In genomic region chr10:23812852-23813766, GRCm38 (mm10) we compare ENCODE assay signal across 13 mouse cellular contexts. TPM values are rescaled to one million over a fixed set of nuclear protein-coding genes. Genes with fewer than 3 reads are reported as not detected.
DNase-seq lines count a peak whose midpoint lies in the region; ATAC-seq and TF ChIP-seq lines count a peak whose summit lies in the region.
"Had no signal": no experiment of that assay in that cellular context is flagged by ENCODE, and none has a peak within 500 bp of the region (broad histone marks: within the 10 kb centered on the region; RNA-seq: fewer than 3 reads in every experiment).

No protein-coding gene starts in this region.

- no peak for TF ChIP-seq RAD21 in CH12.LX (IDR thresholded peaks at IDR 0.05; ENCODE audit: low read depth, low read length)

- 60% methylated on average over 11 of the region's 11 CpGs for WGBS in lung, postnatal 0 days
- WGBS in forebrain, embryonic 15.5 days: 34% methylated on average over 11 of the region's 11 CpGs
- 71% methylated on average over 11 of the region's 11 CpGs for WGBS in kidney, embryonic 15.5 days

- no peaks in the 10 kb centered on the region for H3K79me2 ChIP-seq in CH12.LX (replicated peaks; ENCODE audit: control insufficient read depth, extremely low read depth, insufficient read depth, poor library complexity, severe bottlenecking)

- H3K9me3 ChIP-seq in lung, postnatal 0 days (ENCODE audit: low read length): no peaks in the 10 kb centered on the region
- no peaks in the 10 kb centered on the region for H3K9me3 ChIP-seq in CH12.LX (replicated peaks; ENCODE audit: low read length)
- no peaks in the 10 kb centered on the region for H3K9me3 ChIP-seq in forebrain, embryonic 15.5 days
- H3K9me3 ChIP-seq in kidney, embryonic 15.5 days (replicated peaks): no peaks in the 10 kb centered on the region
- H3K9me3 ChIP-seq: embryonic facial prominence, embryonic 12.5 days; limb, embryonic 12.5 days had no signal

- no peak for TF ChIP-seq POLR2A in CH12.LX (IDR thresholded peaks at IDR 0.05; ENCODE audit: low read depth, low read length)

- TF ChIP-seq EP300 in lung, postnatal 0 days (IDR thresholded peaks at IDR 0.05): no peak
- TF ChIP-seq EP300 in CH12.LX (IDR thresholded peaks at IDR 0.05; ENCODE audit: low read length): no peak

- no peak for TF ChIP-seq CTCF in lung, postnatal 0 days (IDR thresholded peaks at IDR 0.05)
- TF ChIP-seq CTCF in CH12.LX (conservative IDR thresholded peaks at IDR 0.05 in 1 of 2, IDR thresholded peaks at IDR 0.05 in 1 of 2; ENCODE audit: low read depth in 2 of 2, low read length in 2 of 2): no peak

- in situ Hi-C loops in CH12.LX (cut with MboI; ENCODE audit: low pct_ligation_motif_present, low pct_unique_long_range_greater_than_20kb, low sequenced_read_pairs): loop anchor here (25.0 kb wide), 2 partner anchors 324 to 474 kb away; partner anchors contain the start of gene Stx7

- 0 out of 2 replicates have a peak, but pooled peaks cover 2% of the 10 kb centered on the region for H3K36me3 ChIP-seq in lung, postnatal 0 days (ENCODE audit: insufficient read depth, low read length)
- no peaks in the 10 kb centered on the region for H3K36me3 ChIP-seq in CH12.LX (replicated peaks in 1 of 2; ENCODE audit: control insufficient read depth in 1 of 2, insufficient read depth in 1 of 2, low read length in 1 of 2)
- peaks cover 11% of the 10 kb centered on the region; the same call in 1 of the 2 replicates for H3K36me3 ChIP-seq in forebrain, embryonic 15.5 days
- peaks cover 27% of the 10 kb centered on the region for H3K36me3 ChIP-seq in kidney, embryonic 15.5 days

- dilution Hi-C loops in CH12.LX (cut with MboI; ENCODE audit: extremely low pct_ligation_motif_present, extremely low pct_unique_long_range_greater_than_20kb, low sequenced_read_pairs): no loop called here

- H3K4me2 ChIP-seq in lung, postnatal 0 days (replicated peaks; ENCODE audit: low read depth, low read length): no peak overlapping the region
- peak overlapping the region; percentile 75; the same call in 1 of the 2 replicates for H3K4me2 ChIP-seq in CH12.LX (ENCODE audit: insufficient read depth, low read depth, poor library complexity, severe bottlenecking)
- H3K4me2 ChIP-seq in forebrain, embryonic 15.5 days (replicated peaks): no peak overlapping the region
- H3K4me2 ChIP-seq in kidney, embryonic 15.5 days: no peak overlapping the region
- H3K4me2 ChIP-seq: embryonic facial prominence, embryonic 12.5 days; limb, embryonic 12.5 days had no signal

- H3K27me3 ChIP-seq in lung, postnatal 0 days (replicated peaks; ENCODE audit: insufficient read depth, low read length): no peaks in the 10 kb centered on the region
- no peaks in the 10 kb centered on the region for H3K27me3 ChIP-seq in CH12.LX (replicated peaks)
- no peaks in the 10 kb centered on the region for H3K27me3 ChIP-seq in forebrain, embryonic 15.5 days
- no peaks in the 10 kb centered on the region for H3K27me3 ChIP-seq in kidney, embryonic 15.5 days
- H3K27me3 ChIP-seq: embryonic facial prominence, embryonic 12.5 days; limb, embryonic 12.5 days had no signal

- no peak overlapping the region for H3K4me3 ChIP-seq in lung, postnatal 0 days (ENCODE audit: low read depth, low read length)
- no peak overlapping the region for H3K4me3 ChIP-seq in CH12.LX (replicated peaks in 1 of 3; ENCODE audit: low read depth in 2 of 3, low read length in 2 of 3, poor library complexity in 1 of 3)
- H3K4me3 ChIP-seq in forebrain, embryonic 15.5 days: no peak overlapping the region
- H3K4me3 ChIP-seq in kidney, embryonic 15.5 days (replicated peaks): no peak overlapping the region
- H3K4me3 ChIP-seq: embryonic facial prominence, embryonic 12.5 days; limb, embryonic 12.5 days had no signal

- no peak overlapping the region for H3K27ac ChIP-seq in lung, postnatal 0 days (ENCODE audit: low read length)
- H3K27ac ChIP-seq in CH12.LX (ENCODE audit: insufficient read depth, low read depth): no peak overlapping the region
- no peak overlapping the region for H3K27ac ChIP-seq in forebrain, embryonic 15.5 days (replicated peaks)
- no peak overlapping the region for H3K27ac ChIP-seq in kidney, embryonic 15.5 days
- H3K27ac ChIP-seq: embryonic facial prominence, embryonic 12.5 days; limb, embryonic 12.5 days; liver, embryonic 14.5 days had no signal

- DNase-seq in lung, postnatal 0 days (ENCODE audit: low spot score): peak; percentile 46
- DNase-seq in lung, postnatal 4 days: no peak
- peak; percentile 45 for DNase-seq in CH12.LX (ENCODE audit: extremely low read depth)
- DNase-seq in R1 (ENCODE audit: low read depth, low spot score): peak; percentile 100
- no peak for DNase-seq in spleen, postnatal 36 days (ENCODE audit: low spot score in 2 of 2)
- DNase-seq: heart, adult 11 months had no signal

- no peaks in the 10 kb centered on the region for H3K4me1 ChIP-seq in lung, postnatal 0 days (ENCODE audit: insufficient read depth, low read depth, low read length)
- H3K4me1 ChIP-seq in CH12.LX (ENCODE audit: control insufficient read depth in 1 of 2, insufficient read depth in 2 of 2): peaks cover 5 to 11% of the 10 kb centered on the region in 2 experiments; a peak in 2 of 4 replicates
- no peaks in the 10 kb centered on the region; the same call in 1 of the 2 replicates for H3K4me1 ChIP-seq in forebrain, embryonic 15.5 days
- no peaks in the 10 kb centered on the region for H3K4me1 ChIP-seq in kidney, embryonic 15.5 days
- H3K4me1 ChIP-seq: embryonic facial prominence, embryonic 12.5 days; limb, embryonic 12.5 days had no signal

- peak; percentile 49 for ATAC-seq in lung, postnatal 0 days
- ATAC-seq in forebrain, embryonic 15.5 days (replicated peaks): peak; percentile 57
- no peak for ATAC-seq in kidney, embryonic 15.5 days (replicated peaks; ENCODE audit: low FRiP score)
- no peak for ATAC-seq in megakaryocyte, adult 5-6 weeks (ENCODE audit: poor library complexity, severe bottlenecking)

- H3K9ac ChIP-seq in lung, postnatal 0 days (replicated peaks; ENCODE audit: low read depth): no peak overlapping the region
- no peak overlapping the region for H3K9ac ChIP-seq in CH12.LX (ENCODE audit: insufficient read depth, low read depth)
- no peak overlapping the region for H3K9ac ChIP-seq in forebrain, embryonic 15.5 days (replicated peaks)
- no peak overlapping the region for H3K9ac ChIP-seq in kidney, embryonic 15.5 days
- H3K9ac ChIP-seq: embryonic facial prominence, embryonic 12.5 days; limb, embryonic 12.5 days; liver, embryonic 14.5 days had no signal

TF ChIP-seq in CH12.LX, 34 proteins besides CTCF, POLR2A, EP300 and RAD21:
- TF ChIP-seq ETS1 (conservative IDR thresholded peaks at IDR 0.05; ENCODE audit: low read depth, low read length) (no peak), ELF1 (IDR thresholded peaks at IDR 0.05; ENCODE audit: low read depth, low read length) (no peak), NRF1 (IDR thresholded peaks at IDR 0.05; ENCODE audit: low read depth, low read length) (no peak), ZNF384 (IDR thresholded peaks at IDR 0.05; ENCODE audit: low read depth, low read length) (no peak), MAX (IDR thresholded peaks at IDR 0.05; ENCODE audit: low read length) (no peak), JUN (IDR thresholded peaks at IDR 0.05; ENCODE audit: insufficient read depth, low read depth, low read length) (no peak)
TF ChIP-seq in CH12.LX: peak in this region for 0.

RNA-seq across cellular contexts. Expression of gene Slc18b1, which starts 16.3 kb away (rescaled TPM):
- 8.3 and 9.9 TPM in 2 replicates for polyA plus RNA-seq in lung, postnatal 0 days (2015; fragmentation: Nextera tagmentation; extraction: Ambion mirVana)
- not detected in 2 replicates for total RNA-seq in CH12.LX (2012; rRNA removed)
- not detected in 2 replicates for total RNA-seq in CH12.LX (2014; rRNA removed)
- 0.18 TPM in 1 of 2 replicates, not detected in the other for polyA plus RNA-seq in CH12.LX (2012; ENCODE audit: insufficient read length, low read depth)
- 15.8 and 16.5 TPM in 2 replicates for polyA plus RNA-seq in forebrain, embryonic 15.5 days (2015; fragmentation: Nextera tagmentation; extraction: Ambion mirVana)
- polyA plus RNA-seq in kidney, embryonic 15.5 days (2015; fragmentation: Nextera tagmentation; extraction: Ambion mirVana): 18.2 and 19.1 TPM in 2 replicates
- total RNA-seq in megakaryocyte, adult 5-6 weeks (2015): 0.18 and 0.34 TPM in 2 replicates
- 0.37 TPM in 1 of 2 replicates, not detected in the other for total RNA-seq in megakaryocyte, adult 5-6 weeks (2017)

RNA-seq across cellular contexts. Expression of gene Rps12, which starts 26.0 kb away (rescaled TPM):
- 142 and 152 TPM in 2 replicates for polyA plus RNA-seq in lung, postnatal 0 days (2015; fragmentation: Nextera tagmentation; extraction: Ambion mirVana)
- total RNA-seq in CH12.LX (2012; rRNA removed): 5,116 and 5,207 TPM in 2 replicates
- 4,147 and 4,213 TPM in 2 replicates for total RNA-seq in CH12.LX (2014; rRNA removed)
- polyA plus RNA-seq in CH12.LX (2012; ENCODE audit: insufficient read length, low read depth): 140 and 211 TPM in 2 replicates
- 113 and 122 TPM in 2 replicates for polyA plus RNA-seq in forebrain, embryonic 15.5 days (2015; fragmentation: Nextera tagmentation; extraction: Ambion mirVana)
- 195 and 221 TPM in 2 replicates for polyA plus RNA-seq in kidney, embryonic 15.5 days (2015; fragmentation: Nextera tagmentation; extraction: Ambion mirVana)
- 3,100 and 3,214 TPM in 2 replicates for total RNA-seq in megakaryocyte, adult 5-6 weeks (2015)
- 812 and 986 TPM in 2 replicates for total RNA-seq in megakaryocyte, adult 5-6 weeks (2017)

RNA-seq across cellular contexts. Expression of gene Vnn3, which starts 38.2 kb away (rescaled TPM):
- 17.2 and 18.5 TPM in 2 replicates for polyA plus RNA-seq in lung, postnatal 0 days (2015; fragmentation: Nextera tagmentation; extraction: Ambion mirVana)
- not detected in 2 replicates for total RNA-seq in CH12.LX (2012; rRNA removed)
- total RNA-seq in CH12.LX (2014; rRNA removed): not detected in 2 replicates
- not detected in 2 replicates for polyA plus RNA-seq in CH12.LX (2012; ENCODE audit: insufficient read length, low read depth)
- polyA plus RNA-seq in forebrain, embryonic 15.5 days (2015; fragmentation: Nextera tagmentation; extraction: Ambion mirVana): 0.10 TPM in 1 of 2 replicates, not detected in the other
- polyA plus RNA-seq in kidney, embryonic 15.5 days (2015; fragmentation: Nextera tagmentation; extraction: Ambion mirVana): 0.27 TPM in 1 of 2 replicates, not detected in the other
- total RNA-seq in megakaryocyte, adult 5-6 weeks (2015): 2.2 and 4.3 TPM in 2 replicates
- 7.4 and 11.0 TPM in 2 replicates for total RNA-seq in megakaryocyte, adult 5-6 weeks (2017)
- polyA plus RNA-seq: C2C12; embryonic facial prominence, embryonic 12.5 days; limb, embryonic 12.5 days had no signal

Comparison
In these comparisons a context has a peak if more than half of its experiments do, and no peak if none do; other contexts are left out.
1. DNase-seq: peak in lung, postnatal 0 days (single experiment), CH12.LX (single experiment) and R1 (single experiment); none in lung, postnatal 4 days (0 of 2) and spleen, postnatal 36 days (0 of 2).
2. ATAC-seq: peak in lung, postnatal 0 days (single experiment) and forebrain, embryonic 15.5 days (single experiment); none in kidney, embryonic 15.5 days (single experiment) and megakaryocyte, adult 5-6 weeks (single experiment).
3. RNA of gene Vnn3, which starts 38.2 kb away (polyA plus RNA-seq): 17.2 to 18.5 TPM in lung, postnatal 0 days; 0.27 TPM in kidney, embryonic 15.5 days, 0.10 TPM in forebrain, embryonic 15.5 days and not detected in CH12.LX; every median in the first group is over 10 times any median in the second.